Mouse (Mus musculus): ENCODE results near the gene Irf3.

DNA sequence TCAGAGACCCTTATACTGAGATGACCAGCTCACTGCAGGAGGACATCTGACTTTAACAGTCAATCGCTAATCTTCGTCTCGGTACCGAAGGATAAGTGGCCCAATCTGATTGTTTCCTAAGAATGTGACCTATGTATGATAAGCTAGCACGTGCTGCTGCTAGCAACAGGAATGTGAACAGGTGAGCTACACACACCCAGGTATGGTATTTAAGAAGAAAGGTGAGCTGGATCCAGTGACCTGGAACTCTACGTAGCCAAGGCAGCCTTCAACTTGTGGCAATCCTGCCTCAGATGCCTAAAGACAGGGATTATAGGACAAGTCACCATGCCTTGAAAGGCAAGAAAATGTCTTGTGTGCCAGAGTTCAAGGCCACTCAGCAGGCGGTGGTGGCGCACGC lies 41.0 kb downstream of the Irf3 start:
- TF ChIP-seq POLR2A (IDR thresholded peaks at IDR 0.05; ENCODE audit: control insufficient read depth, extremely low read depth, insufficient read depth, low read length, poor library complexity) = no peak
- no peak for TF ChIP-seq CTCF (IDR thresholded peaks at IDR 0.05; ENCODE audit: borderline replicate concordance, control insufficient read depth, extremely low read depth, insufficient read depth, low read length, poor library complexity)

Data from thymus, adult 2 months (tissue).